Mouse (Mus musculus) left cerebral cortex, postnatal 14 days (tissue): ENCODE measurements around the gene Gm10134. TPM values are rescaled to one million over a fixed set of nuclear protein-coding genes. Genes with fewer than 3 reads are reported as not detected.
A peak's percentile ranks its signal among the peaks of the same experiment; 100 is the strongest.
"Not testable (repeated sequence)": the region's sequence is repeated elsewhere in the genome, so short reads cannot be mapped to it uniquely, and the experiment has no call there.

Experiments used
- DNase-seq, 2 experiments: peaks; one replicate each; pipeline ENCODE4 v3.0.0; 2021 to 2022; ENCODE audit warnings: low spot score in 2 of 2, mixed read lengths in 1 of 2
- intact Hi-C: fragments of 180-260 bp; cut with DNase I; formaldehyde crosslinking; loops from one replicate; pipeline ENCODE4 v1.15.1; 2025
- long read RNA-seq, 2 experiments: library from polyadenylated mRNA; stranded (forward); transcript quantifications; one replicate each; pipeline ENCODE4 v2.0.0; 2021
- total RNA-seq, 2 experiments: library from RNA; stranded (reverse); gene quantifications; 2 replicates each; pipeline ENCODE4 v1.2.3; 2021

Gm10134 gene
- total RNA-seq: 1 to 10 TPM; 1.1 to 1.5 TPM
- long read RNA-seq, experiment 1: 0 reads
- long read RNA-seq, experiment 2: 0 reads

- intact Hi-C loops: no loop called here
These were observed at the start of gene Gm10134 for GRCm38 (mm10) chr2:28505795-28506194. TSS of gene Gm10134 (plus strand) at chr2:28506095.

GRCm38 (mm10) chr2:28456616-28457015, 49.3 kb upstream of the Gm10134 start:
- intact Hi-C loops: no loop called here
- DNase-seq: no peak

More at GRCm38 (mm10) chr2:28505795-28506194, at the start of gene Gm10134:
- no peak for DNase-seq

- intact Hi-C loops: no loop called here
- DNase-seq: peak; percentile 79 to 85
These were observed 42.0 kb upstream of the Gm10134 start for GRCm38 (mm10) chr2:28463919-28464318.

GRCm38 (mm10) chr2:28464919-28465318, 41.0 kb upstream of the Gm10134 start:
- intact Hi-C loops: no loop called here
- no peak for DNase-seq

- intact Hi-C loops: no loop called here
These were observed 39.9 kb upstream of the Gm10134 start, which contains the start of gene 1700007K13Rik for GRCm38 (mm10) chr2:28465836-28466518. TSS of gene 1700007K13Rik (minus strand) at chr2:28466332.

GRCm38 (mm10) chr2:28467860-28468485, 37.9 kb upstream of the Gm10134 start, which contains the start of gene Mrps2:
TSS of gene Mrps2 (plus strand) at chr2:28468066.
- intact Hi-C loops: no loop called here
- peak; percentile 81 to 89 for DNase-seq

More at GRCm38 (mm10) chr2:28465836-28466518, 39.9 kb upstream of the Gm10134 start, which contains the start of gene 1700007K13Rik:
- peak; percentile 72 to 75 for DNase-seq

GRCm38 (mm10) chr2:28468486-28469225, 37.2 kb upstream of the Gm10134 start:
- intact Hi-C loops: no loop called here
- no peak for DNase-seq

- no peak for DNase-seq
- intact Hi-C loops: no loop called here
These were observed 36.4 kb upstream of the Gm10134 start for GRCm38 (mm10) chr2:28469461-28469860.

GRCm38 (mm10) chr2:28470591-28470990, 35.3 kb upstream of the Gm10134 start:
- intact Hi-C loops: no loop called here
- DNase-seq: no peak

- intact Hi-C loops, DNase-seq: not testable (repeated sequence)
These were observed 33.9 kb upstream of the Gm10134 start for GRCm38 (mm10) chr2:28472011-28472410.

GRCm38 (mm10) chr2:28477993-28478392, 27.9 kb upstream of the Gm10134 start:
- intact Hi-C loops, DNase-seq: not testable (repeated sequence)

- intact Hi-C loops: no loop called here
- DNase-seq: no peak
These were observed 26.4 kb upstream of the Gm10134 start for GRCm38 (mm10) chr2:28479208-28480204.

- DNase-seq: no peak
- intact Hi-C loops: no loop called here
These were observed 22.0 kb upstream of the Gm10134 start for GRCm38 (mm10) chr2:28483861-28484260.

GRCm38 (mm10) chr2:28494521-28494920, 11.4 kb upstream of the Gm10134 start:
- intact Hi-C loops: no loop called here
- DNase-seq: no peak

GRCm38 (mm10) chr2:28495207-28495756, 10.6 kb upstream of the Gm10134 start:
- intact Hi-C loops: no loop called here
- DNase-seq: peak; percentile 38 to 52

- intact Hi-C loops: no loop called here
- DNase-seq: no peak
These were observed 9.9 kb upstream of the Gm10134 start for GRCm38 (mm10) chr2:28495801-28496595.

- intact Hi-C loops: no loop called here
- no peak for DNase-seq
These were observed 9.2 kb upstream of the Gm10134 start, which contains the start of gene Gbgt1 for GRCm38 (mm10) chr2:28496671-28497070. TSS of gene Gbgt1 (plus strand) at chr2:28496891.

- intact Hi-C loops: no loop called here
- no peak for DNase-seq
These were observed 8.3 kb upstream of the Gm10134 start for GRCm38 (mm10) chr2:28497561-28497960.
